Mouse (Mus musculus) stomach, postnatal 0 days (tissue): ENCODE measurements around the gene Olfr1386. TPM values are rescaled to one million over a fixed set of nuclear protein-coding genes. Genes with fewer than 3 reads are reported as not detected.
"Not testable (repeated sequence)": the region's sequence is repeated elsewhere in the genome, so short reads cannot be mapped to it uniquely, and the experiment has no call there.

Source experiments
- ATAC-seq: fragments of 200-750 bp; cut with Nextera tagmentation; 2 replicates; pipeline ENCODE4 v1.8.0; 2017; ENCODE audit not compliant: low FRiP score, low TSS enrichment
- DNase-seq: peaks from one replicate; pipeline ENCODE4 v3.0.0-alpha.2; 2016; ENCODE audit warnings: low spot score
- H3K27ac ChIP-seq: fragments of 300-500 bp; sonication (generic); replicated peaks from 2 replicates; pipeline ENCODE4 v1.5.1; 2014; ENCODE audit warnings: mild to moderate bottlenecking, control low read depth
- H3K27me3 ChIP-seq: fragments of 300-500 bp; sonication (generic); 2 replicates; pipeline ENCODE4 v1.6.1; 2014; ENCODE audit warnings: low read length; ENCODE audit not compliant: control insufficient read depth, insufficient read depth
- H3K36me3 ChIP-seq: fragments of 300-500 bp; sonication (generic); 2 replicates; pipeline ENCODE4 v1.6.1; 2014; ENCODE audit warnings: low read length, mixed read lengths; ENCODE audit not compliant: control insufficient read depth, insufficient read depth
- H3K4me1 ChIP-seq: fragments of 300-500 bp; sonication (generic); replicated peaks from 2 replicates; pipeline ENCODE4 v1.6.1; 2014; ENCODE audit warnings: antibody characterized with exemption; ENCODE audit not compliant: control insufficient read depth, insufficient read depth
- H3K4me2 ChIP-seq: fragments of 300-500 bp; sonication (generic); replicated peaks from 2 replicates; pipeline ENCODE4 v1.6.1; 2014; ENCODE audit warnings: low read depth, mild to moderate bottlenecking, control low read depth, moderate library complexity
- H3K4me3 ChIP-seq: fragments of 300-500 bp; sonication (generic); 2 replicates; pipeline ENCODE4 v1.5.1; 2014; ENCODE audit warnings: low read depth, low read length, control low read depth
- H3K9ac ChIP-seq: fragments of 300-500 bp; sonication (generic); 2 replicates; pipeline ENCODE4 v1.6.1; 2014; ENCODE audit warnings: mild to moderate bottlenecking, low read length, control low read depth, mixed read lengths
- H3K9me3 ChIP-seq: fragments of 300-500 bp; sonication (generic); 2 replicates; pipeline ENCODE4 v1.6.1; 2016; ENCODE audit warnings: low read length; ENCODE audit not compliant: control insufficient read depth
- CTCF ChIP-seq: IDR thresholded peaks from 2 replicates; pipeline ENCODE4 v1.5.1; 2016; ENCODE audit warnings: antibody characterized with exemption, low read depth, mild to moderate bottlenecking, moderate library complexity
- EP300 ChIP-seq: optimal IDR thresholded peaks from 2 replicates; pipeline ENCODE3; 2016; ENCODE audit warnings: antibody characterized with exemption
- WGBS: fragments of 180-500 bp; shearing (Covaris S2); extraction: QIAGEN DNeasy Blood & Tissue Kit; methylation state at CpG from one replicate; pipeline ENCODE4 v1.1.7; 2014; 5-methylcytosine and 5-hydroxymethylcytosine counted together
- polyA plus RNA-seq: library from polyadenylated mRNA; unstranded; fragments of >200 nt; fragmentation: Nextera tagmentation; extraction: Ambion mirVana; gene quantifications from 2 replicates; pipeline ENCODE4 v1.2.1, GENCODE M21; 2015

Olfr1386 gene
- polyA plus RNA-seq, 1 experiment from 2014 or later: not detected

DNA sequence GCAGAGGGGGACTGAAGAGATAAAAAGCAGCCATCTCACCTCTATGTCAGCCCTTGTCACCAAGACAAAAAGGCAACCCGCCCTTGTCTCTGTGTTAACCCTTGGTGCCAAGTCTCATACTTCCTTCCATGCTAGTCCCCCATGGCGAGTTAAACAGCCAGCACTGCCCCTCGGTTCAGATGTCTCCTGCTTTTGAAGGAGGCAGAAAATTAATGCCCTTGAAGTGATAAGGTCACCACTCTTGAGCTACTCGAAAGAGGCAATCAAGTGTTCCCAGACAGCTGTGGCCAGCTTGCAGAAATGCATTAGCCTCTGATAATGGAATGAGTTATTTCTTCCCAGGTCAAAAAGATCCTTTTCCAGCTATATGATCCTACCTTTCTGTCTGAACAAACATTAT, 21.1 kb downstream of the Olfr1386 start:
- H3K36me3 ChIP-seq: no peaks in the 10 kb centered on the region
- H3K4me3 ChIP-seq: no peak overlapping the region
- DNase-seq (no peak), ATAC-seq (no peak)
- TF ChIP-seq EP300 (no peak), CTCF (no peak)
- no peaks in the 10 kb centered on the region for H3K27me3 ChIP-seq
- no peak overlapping the region for H3K27ac ChIP-seq
- H3K4me1 ChIP-seq: no peaks in the 10 kb centered on the region
- H3K9me3 ChIP-seq: no peaks in the 10 kb centered on the region
- no peak overlapping the region for H3K9ac ChIP-seq
- H3K4me2 ChIP-seq: no peak overlapping the region
- 33% methylated on average over 4 of the region's 4 CpGs for WGBS

DNA sequence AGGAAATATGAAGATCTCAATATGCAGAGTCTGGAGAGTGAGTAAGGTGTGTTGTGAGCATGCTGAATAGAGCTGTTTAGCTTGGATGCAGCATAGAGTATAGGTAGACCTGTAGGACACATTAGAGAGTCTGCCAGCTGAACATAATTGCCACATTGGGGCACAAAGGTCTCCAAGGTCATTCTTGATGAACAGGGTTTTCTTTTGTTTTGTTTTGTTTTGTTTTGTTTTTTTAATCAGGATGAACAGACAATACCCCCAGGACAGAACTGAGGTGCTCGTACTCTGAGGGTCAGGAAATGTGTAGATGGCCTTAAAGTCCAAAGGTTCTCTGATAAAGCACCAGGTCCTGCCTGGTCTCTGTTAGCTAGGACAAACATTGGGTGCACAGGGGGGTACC, 23.9 kb downstream of the Olfr1386 start, which contains the start of gene Olfr1385:
TSS of gene Olfr1385 (plus strand) at position 301 of the 400 bp plus-strand sequence.
- H3K27me3 ChIP-seq, ATAC-seq, H3K9me3 ChIP-seq, H3K4me1 ChIP-seq, H3K4me2 ChIP-seq, DNase-seq, H3K27ac ChIP-seq, H3K9ac ChIP-seq, H3K36me3 ChIP-seq, H3K4me3 ChIP-seq: not testable (repeated sequence)
- WGBS: 63% methylated on average over 1 of the region's 1 CpGs

DNA sequence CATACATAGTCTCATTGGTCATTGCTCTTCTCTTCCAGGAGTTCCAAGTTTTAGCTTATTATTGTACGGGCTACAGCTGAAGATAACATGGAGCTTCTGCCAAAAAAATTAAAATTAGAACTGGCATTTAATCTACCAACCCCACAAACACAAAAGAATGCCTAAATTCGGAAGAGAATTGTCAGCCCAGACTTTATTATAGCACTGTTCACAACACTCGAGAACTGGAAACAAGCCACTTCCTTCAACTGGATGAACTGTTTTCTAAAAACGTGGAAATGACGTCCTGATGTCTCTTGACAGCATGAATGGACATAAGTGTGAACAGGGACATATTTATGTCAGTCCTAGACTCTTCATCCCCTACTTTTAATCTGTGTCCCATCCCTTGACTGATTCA, 53.2 kb downstream of the Olfr1386 start:
- no peak overlapping the region for H3K9ac ChIP-seq
- H3K4me1 ChIP-seq: no peaks in the 10 kb centered on the region
- H3K9me3 ChIP-seq: no peaks in the 10 kb centered on the region
- TF ChIP-seq EP300 (no peak), CTCF (no peak)
- ATAC-seq (no peak), DNase-seq (no peak)
- no peaks in the 10 kb centered on the region for H3K36me3 ChIP-seq
- no peak overlapping the region for H3K4me2 ChIP-seq
- no peak overlapping the region for H3K27ac ChIP-seq
- H3K4me3 ChIP-seq: no peak overlapping the region
- 61% methylated on average over 5 of the region's 5 CpGs for WGBS
- H3K27me3 ChIP-seq: no peaks in the 10 kb centered on the region

DNA sequence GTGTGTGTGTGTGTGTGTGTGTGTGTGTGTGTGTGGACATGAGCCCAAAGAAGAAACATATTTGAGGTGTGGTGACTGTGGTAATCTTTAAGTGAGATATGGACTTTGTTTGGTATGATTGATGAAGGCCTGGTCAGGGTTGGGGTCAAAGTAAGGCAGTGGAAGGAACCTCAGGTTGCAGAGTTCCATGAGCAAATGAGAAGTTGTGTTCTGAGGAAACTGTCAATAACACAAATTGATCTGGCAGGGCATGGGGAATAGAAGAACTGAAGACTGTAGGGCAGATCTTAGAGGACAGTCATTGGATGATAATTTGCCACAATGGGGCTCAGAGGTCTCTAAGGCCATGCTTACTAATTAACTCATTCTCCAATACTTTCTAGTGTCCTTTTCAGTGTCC, 54.5 kb downstream of the Olfr1386 start, which contains the start of gene Olfr1383:
TSS of gene Olfr1383 (plus strand) at position 301 of the 400 bp plus-strand sequence.
- no peak for ATAC-seq

More for the DNA sequence above, 54.5 kb downstream of the Olfr1386 start, which contains the start of gene Olfr1383:
- no peak for DNase-seq
- H3K27me3 ChIP-seq: no peaks in the 10 kb centered on the region
- no peak within 1 kb of the TSS for H3K4me2 ChIP-seq
- no peak within 1 kb of the TSS for H3K4me3 ChIP-seq
- H3K4me1 ChIP-seq: no peaks in the 10 kb centered on the region
- H3K9me3 ChIP-seq: no peaks in the 10 kb centered on the region
- TF ChIP-seq CTCF: no peak
- TF ChIP-seq EP300: no peak
- no peak within 1 kb of the TSS for H3K27ac ChIP-seq
- no peaks in the 10 kb centered on the region for H3K36me3 ChIP-seq
- H3K9ac ChIP-seq: no peak within 1 kb of the TSS

Other genes with a start within 250 kb of the Olfr1386 start
- 42.7 and 43.4 TPM in 2 replicates for gene Mgat1, start 220.9 kb upstream of the Olfr1386 start, polyA plus RNA-seq
- gene Olfr1393, start 186.7 kb upstream of the Olfr1386 start, polyA plus RNA-seq: not detected in 2 replicates
- gene Olfr1392, start 179.8 kb upstream of the Olfr1386 start, polyA plus RNA-seq: 0.10 TPM in 1 of 2 replicates, not detected in the other
- not detected in 2 replicates for gene Olfr10, start 160.3 kb upstream of the Olfr1386 start, polyA plus RNA-seq
- not detected in 2 replicates for gene Olfr1391, start 142.3 kb upstream of the Olfr1386 start, polyA plus RNA-seq
- gene Olfr1390, start 129.9 kb upstream of the Olfr1386 start, polyA plus RNA-seq: not detected in 2 replicates
- not detected in 2 replicates for gene Olfr1389, start 42.0 kb upstream of the Olfr1386 start, polyA plus RNA-seq
- 0.08 TPM in 1 of 2 replicates, not detected in the other for gene Olfr1388, start 28.4 kb upstream of the Olfr1386 start, polyA plus RNA-seq
- 0.07 TPM in 1 of 2 replicates, not detected in the other for gene Olfr1387, start 9.7 kb upstream of the Olfr1386 start, polyA plus RNA-seq
- not detected in 2 replicates for gene Olfr1385, start 24.0 kb downstream of the Olfr1386 start, polyA plus RNA-seq
- 0.06 TPM in 1 of 2 replicates, not detected in the other for gene Olfr1384, start 41.7 kb downstream of the Olfr1386 start, polyA plus RNA-seq
- 0.02 TPM in 1 of 2 replicates, not detected in the other for gene Olfr1383, start 54.6 kb downstream of the Olfr1386 start, polyA plus RNA-seq
- gene Olfr1382, start 63.2 kb downstream of the Olfr1386 start, polyA plus RNA-seq: not detected in 2 replicates
- gene Olfr1381, start 78.4 kb downstream of the Olfr1386 start, polyA plus RNA-seq: not detected in 2 replicates
- gene Olfr1380, start 91.8 kb downstream of the Olfr1386 start, polyA plus RNA-seq: not detected in 2 replicates
- 1.4 and 1.5 TPM in 2 replicates for gene Flt4, start 144.2 kb downstream of the Olfr1386 start, polyA plus RNA-seq
- 3.6 and 3.9 TPM in 2 replicates for gene Scgb3a1, start 198.6 kb downstream of the Olfr1386 start, polyA plus RNA-seq
- 29.1 and 29.6 TPM in 2 replicates for gene Cnot6, start 247.7 kb downstream of the Olfr1386 start, polyA plus RNA-seq